Mouse (Mus musculus) megakaryocyte, embryonic 14.5 days (primary cell): ENCODE measurements around the gene Sema6d. TPM values are rescaled to one million over a fixed set of nuclear protein-coding genes. Genes with fewer than 3 reads are reported as not detected.
A peak's percentile ranks its signal among the peaks of the same experiment; 100 is the strongest.

Source experiments
- H3K27me3 ChIP-seq: replicated peaks from 2 replicates; pipeline ENCODE3; 2012; ENCODE audit warnings: inconsistent platforms
- H3K36me3 ChIP-seq: replicated peaks from 2 replicates; pipeline ENCODE3; 2012; ENCODE audit warnings: low read length, inconsistent platforms, mixed read lengths
- H3K4me1 ChIP-seq: 2 replicates; pipeline ENCODE4 v1.6.1; 2012; ENCODE audit warnings: inconsistent platforms
- H3K4me3 ChIP-seq: replicated peaks from 2 replicates; pipeline ENCODE3; 2012; ENCODE audit warnings: moderate library complexity, mild to moderate bottlenecking, inconsistent platforms
- H3K9me3 ChIP-seq: 2 replicates; pipeline ENCODE4 v1.6.1; 2012; ENCODE audit warnings: inconsistent platforms
- FLI1 ChIP-seq: IDR thresholded peaks from 2 replicates; pipeline ENCODE4 v1.6.1; 2012; ENCODE audit warnings: low read length, inconsistent platforms, mixed read lengths
- GATA1 ChIP-seq: IDR thresholded peaks from 3 replicates; pipeline ENCODE4 v1.6.1; 2012; ENCODE audit warnings: mixed read lengths, low read length, inconsistent platforms, borderline replicate concordance
- polyA plus RNA-seq: library from polyadenylated mRNA; stranded (reverse); fragments of >175 nt; gene quantifications from 2 replicates; pipeline ENCODE4 v1.2.3, GENCODE M21; 2012; ENCODE audit warnings: low replicate concordance; ENCODE audit not compliant: insufficient read depth

Gene Sema6d
- polyA plus RNA-seq, 1 experiment: 2.3 TPM

DNA sequence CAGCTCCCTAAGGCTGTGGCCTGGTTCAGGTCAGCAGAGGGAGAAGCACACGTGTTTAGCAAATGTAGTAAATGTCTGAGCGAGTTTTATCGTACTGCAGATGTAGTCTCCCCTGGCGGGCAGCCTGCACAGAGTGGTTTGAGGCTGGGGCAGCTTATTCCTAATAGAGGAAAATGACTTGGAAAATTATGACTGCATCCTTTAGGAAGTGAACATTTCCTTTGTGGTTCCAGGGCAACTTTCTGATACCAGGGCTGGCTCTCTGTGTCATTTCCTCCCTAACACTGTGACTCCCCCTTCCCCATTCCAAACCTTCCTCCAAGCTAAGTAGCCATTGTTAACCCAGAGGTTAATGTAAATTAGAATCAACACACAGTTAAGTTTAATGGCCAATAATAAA, 527.0 kb downstream of the Sema6d start:
- no peaks in the 10 kb centered on the region for H3K9me3 ChIP-seq
- H3K36me3 ChIP-seq: peaks cover 27% of the 10 kb centered on the region
- no peak for TF ChIP-seq FLI1
- no peak for TF ChIP-seq GATA1
- peak overlapping the region; percentile 71 for H3K4me3 ChIP-seq
- no peaks in the 10 kb centered on the region for H3K27me3 ChIP-seq
- peaks cover 99% of the 10 kb centered on the region for H3K4me1 ChIP-seq

DNA sequence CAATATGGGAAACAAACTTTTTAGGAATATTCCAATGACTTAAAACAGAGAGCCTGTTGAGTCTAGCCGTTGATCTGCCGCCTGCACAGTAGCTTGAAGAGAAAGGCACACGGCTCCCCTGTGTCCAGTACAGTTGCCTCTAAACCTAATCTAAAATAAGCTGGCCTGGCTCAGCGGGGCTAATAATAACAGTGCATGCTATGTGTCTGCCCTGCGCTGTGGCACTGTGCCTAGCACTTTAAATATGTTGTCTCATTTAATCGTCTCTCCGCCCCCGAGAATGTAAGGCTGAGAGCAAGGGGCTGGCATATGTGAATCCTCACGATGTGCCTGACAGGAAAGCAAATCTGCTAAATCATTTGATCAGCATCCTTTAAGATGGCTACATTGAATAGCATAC, 527.7 kb downstream of the Sema6d start:
- peaks cover 99% of the 10 kb centered on the region for H3K4me1 ChIP-seq
- TF ChIP-seq FLI1 (no peak), GATA1 (no peak)
- no peaks in the 10 kb centered on the region for H3K9me3 ChIP-seq
- peaks cover 27% of the 10 kb centered on the region for H3K36me3 ChIP-seq
- H3K4me3 ChIP-seq: peak overlapping the region; percentile 79
- H3K27me3 ChIP-seq: no peaks in the 10 kb centered on the region

DNA sequence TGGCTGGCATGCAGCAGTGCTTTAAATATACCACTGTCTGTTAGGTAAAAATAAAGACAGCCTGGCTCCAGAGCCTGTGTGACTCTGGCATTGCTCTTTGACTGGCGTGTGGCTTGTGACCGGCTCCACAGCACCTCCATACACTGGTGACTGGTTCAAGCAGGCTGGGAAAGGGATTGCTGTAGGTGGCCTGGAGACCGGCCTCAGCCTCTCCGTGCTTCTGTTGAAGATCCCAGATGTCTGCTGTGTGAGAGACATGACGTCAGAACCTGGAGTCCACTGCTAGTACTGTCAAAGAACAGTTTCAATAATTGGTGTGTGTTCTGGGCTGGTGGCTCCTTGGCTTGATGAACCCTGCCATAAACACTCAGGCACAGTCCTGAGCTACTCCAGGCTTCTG, 528.3 kb downstream of the Sema6d start:
- Histone ChIP-seq H3K9me3 (no peaks in the 10 kb centered on the region), H3K36me3 (peaks cover 27% of the 10 kb centered on the region), H3K4me1 (peaks cover 97% of the 10 kb centered on the region), H3K27me3 (no peaks in the 10 kb centered on the region), H3K4me3 (peak overlapping the region; percentile 40)
- no peak for TF ChIP-seq GATA1
- TF ChIP-seq FLI1: no peak

DNA sequence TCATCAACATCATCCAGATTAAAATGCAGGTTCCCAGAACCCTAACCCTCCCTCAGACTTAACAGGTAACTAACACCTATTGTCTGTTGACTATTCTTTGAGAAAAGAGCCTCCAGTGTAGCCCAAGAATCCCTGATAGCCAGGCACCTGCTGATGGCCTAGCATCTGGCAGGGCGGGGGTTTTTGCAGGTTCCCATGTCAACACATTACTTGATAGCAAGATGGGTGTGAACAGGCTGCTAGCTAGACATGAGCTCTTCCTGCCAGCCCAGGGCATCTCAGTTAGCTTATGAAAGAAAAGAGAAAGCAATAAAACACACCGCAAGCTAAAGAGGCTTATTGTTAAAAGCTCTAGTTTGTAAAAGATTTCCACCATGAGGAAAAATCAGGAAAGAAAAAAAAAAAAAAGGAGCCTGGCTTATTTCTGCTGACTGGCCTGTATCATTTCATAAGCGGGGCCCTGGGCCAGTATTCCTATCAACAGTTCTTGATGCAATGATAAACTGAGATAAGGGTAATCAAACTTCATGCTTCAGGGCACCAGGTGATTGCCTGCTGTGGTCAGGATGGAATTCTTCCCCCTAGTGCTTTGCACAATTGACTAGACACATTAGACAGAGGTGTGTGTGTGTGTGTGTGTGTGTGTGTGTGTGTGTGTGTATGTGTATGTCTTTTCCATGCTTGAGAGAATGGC, 528.9 kb downstream of the Sema6d start:
- TF ChIP-seq GATA1: no peak
- TF ChIP-seq FLI1: no peak
- Histone ChIP-seq H3K27me3 (no peaks in the 10 kb centered on the region), H3K36me3 (peaks cover 25% of the 10 kb centered on the region), H3K9me3 (no peaks in the 10 kb centered on the region), H3K4me1 (peaks cover 96% of the 10 kb centered on the region), H3K4me3 (no peak overlapping the region)

DNA sequence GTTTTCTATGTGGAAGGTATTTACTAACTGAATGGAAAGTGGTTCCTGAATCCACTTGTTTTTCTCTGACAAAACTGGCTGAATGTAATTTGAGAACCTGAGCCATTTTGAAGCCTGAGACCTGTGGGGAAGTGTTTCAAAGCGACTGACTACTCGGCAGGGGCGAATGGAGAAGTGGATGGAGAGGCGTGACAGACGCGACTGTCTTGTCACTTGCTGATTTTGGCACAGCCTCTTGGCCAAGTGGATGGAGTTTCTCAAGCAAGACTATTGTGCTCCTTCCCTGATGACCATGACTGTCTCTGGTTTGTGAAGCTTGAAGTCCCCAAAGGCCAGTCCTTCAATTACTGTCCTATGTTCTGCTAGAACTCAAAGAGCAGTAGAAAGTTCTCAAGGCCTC, 530.7 kb downstream of the Sema6d start:
- Histone ChIP-seq H3K36me3 (peaks cover 17% of the 10 kb centered on the region), H3K9me3 (no peaks in the 10 kb centered on the region), H3K27me3 (no peaks in the 10 kb centered on the region), H3K4me1 (peaks cover 78% of the 10 kb centered on the region), H3K4me3 (no peak overlapping the region)
- TF ChIP-seq GATA1 (no peak), FLI1 (no peak)

DNA sequence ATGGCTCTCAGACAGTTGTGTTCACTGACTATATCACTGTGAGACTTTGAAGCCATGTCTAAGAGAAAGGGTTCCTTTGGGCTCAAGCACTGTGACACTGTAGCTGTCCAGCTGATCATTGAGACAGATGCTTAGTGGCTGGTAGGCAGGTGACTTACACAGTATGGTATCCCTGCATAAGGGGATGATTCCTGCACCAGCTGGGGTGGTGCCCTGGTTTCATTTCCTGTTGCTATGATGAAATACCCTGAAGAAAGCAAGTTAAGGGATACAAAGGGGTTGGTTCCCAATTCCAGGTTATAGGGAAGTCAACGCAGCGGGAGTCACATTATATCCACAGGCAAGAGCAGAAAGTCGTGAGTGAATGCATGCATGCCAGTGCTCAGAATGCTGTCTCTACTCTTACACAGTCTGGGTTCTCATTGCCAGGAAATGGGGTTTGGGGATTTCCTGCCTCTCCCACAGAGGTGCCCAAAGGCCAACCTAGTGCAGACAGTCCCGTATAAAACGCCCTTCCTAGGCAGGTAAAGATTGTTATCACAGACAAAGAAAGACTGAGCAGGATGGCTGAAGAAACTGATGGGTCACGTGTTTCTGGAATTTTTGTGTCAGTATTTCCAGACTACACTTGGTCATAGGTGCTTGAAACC, 532.3 kb downstream of the Sema6d start:
- H3K36me3 ChIP-seq: peaks cover 13% of the 10 kb centered on the region
- no peaks in the 10 kb centered on the region for H3K9me3 ChIP-seq
- peaks cover 78% of the 10 kb centered on the region for H3K4me1 ChIP-seq
- TF ChIP-seq FLI1: no peak
- no peak for TF ChIP-seq GATA1
- no peaks in the 10 kb centered on the region for H3K27me3 ChIP-seq
- peak overlapping the region; percentile 72 for H3K4me3 ChIP-seq

DNA sequence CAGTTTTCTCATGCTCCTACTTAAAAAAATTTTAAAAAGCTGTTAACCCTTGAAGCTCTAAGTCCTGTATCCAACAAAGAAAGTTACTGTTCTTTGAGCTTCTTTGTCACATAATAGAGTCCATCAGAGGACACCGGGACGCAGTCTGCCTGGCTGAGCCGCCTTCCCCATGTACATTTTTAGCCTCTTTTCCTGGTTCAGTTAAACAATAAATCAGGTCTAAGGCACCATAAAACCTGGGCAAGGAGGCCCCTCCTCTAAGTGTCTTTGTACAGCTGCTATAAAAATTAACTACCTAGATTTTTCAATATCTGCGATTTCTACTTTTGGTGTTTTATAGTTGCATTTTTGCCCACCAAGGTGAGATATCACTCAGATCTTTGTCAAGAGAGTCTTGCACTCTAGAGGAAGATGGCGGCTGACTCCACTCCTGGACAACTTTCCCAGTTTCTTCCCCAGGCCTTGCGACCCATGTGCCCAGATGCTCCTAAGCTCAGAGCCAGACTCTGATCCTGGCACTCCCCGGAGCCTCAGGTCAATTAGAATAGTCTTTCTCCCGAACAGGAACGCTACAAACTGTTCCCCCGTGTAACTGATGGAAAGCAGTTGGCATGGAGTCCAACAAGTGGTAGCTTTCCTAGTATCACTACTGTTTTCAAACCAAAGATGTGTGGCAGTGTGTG, 534.6 kb downstream of the Sema6d start:
- H3K9me3 ChIP-seq: no peaks in the 10 kb centered on the region
- TF ChIP-seq FLI1 (no peak), GATA1 (no peak)

DNA sequence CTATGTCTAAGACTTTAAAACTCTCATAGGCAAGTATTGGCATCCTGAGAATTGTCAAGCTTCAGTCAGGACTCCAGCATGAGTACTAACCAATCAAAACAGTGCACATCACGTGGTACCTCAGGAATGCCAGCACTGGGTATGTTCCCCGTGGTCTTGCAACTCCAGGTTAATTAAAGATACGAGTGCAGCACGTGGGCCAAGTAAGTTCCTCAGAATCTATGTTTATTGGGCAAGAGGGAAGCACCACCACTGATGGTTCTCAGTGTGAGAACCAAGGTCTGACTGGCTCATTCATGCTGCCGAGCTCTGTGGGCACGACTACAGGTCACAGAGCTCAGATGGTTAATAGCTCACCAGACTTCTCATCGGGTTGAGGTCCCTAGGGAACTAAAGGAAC, 536.7 kb downstream of the Sema6d start:
- Histone ChIP-seq H3K36me3 (peaks cover 5% of the 10 kb centered on the region), H3K4me1 (peaks cover 59% of the 10 kb centered on the region), H3K27me3 (no peaks in the 10 kb centered on the region), H3K9me3 (no peaks in the 10 kb centered on the region), H3K4me3 (no peak overlapping the region)
- TF ChIP-seq FLI1 (no peak), GATA1 (no peak)

More for the DNA sequence above, 534.6 kb downstream of the Sema6d start:
- H3K36me3 ChIP-seq: peaks cover 10% of the 10 kb centered on the region
- no peak overlapping the region for H3K4me3 ChIP-seq
- H3K4me1 ChIP-seq: peaks cover 68% of the 10 kb centered on the region
- H3K27me3 ChIP-seq: no peaks in the 10 kb centered on the region

DNA sequence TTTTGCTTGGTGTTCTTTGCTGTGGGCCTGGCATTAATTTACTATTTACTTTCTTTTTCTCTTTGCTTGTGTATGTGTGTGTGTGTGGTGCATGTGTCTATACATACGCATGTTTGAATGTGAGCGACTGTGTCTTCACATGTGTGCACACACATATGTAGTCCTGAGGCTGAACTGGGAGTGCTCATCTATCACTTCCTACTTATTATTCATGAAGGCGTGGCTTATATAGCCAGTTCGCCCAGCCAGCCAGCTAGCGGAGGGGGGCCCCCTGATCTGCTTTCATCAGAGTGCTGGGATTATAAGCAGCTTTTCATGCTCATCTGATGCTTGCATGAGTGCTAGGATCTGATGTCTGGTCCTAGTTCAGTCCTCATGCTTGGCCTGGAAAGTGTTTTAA, 537.9 kb downstream of the Sema6d start:
- peaks cover 49% of the 10 kb centered on the region for H3K4me1 ChIP-seq
- H3K27me3 ChIP-seq: no peaks in the 10 kb centered on the region
- no peak overlapping the region for H3K4me3 ChIP-seq
- TF ChIP-seq GATA1: no peak
- TF ChIP-seq FLI1: no peak
- H3K36me3 ChIP-seq: peaks cover 5% of the 10 kb centered on the region
- H3K9me3 ChIP-seq: no peaks in the 10 kb centered on the region

DNA sequence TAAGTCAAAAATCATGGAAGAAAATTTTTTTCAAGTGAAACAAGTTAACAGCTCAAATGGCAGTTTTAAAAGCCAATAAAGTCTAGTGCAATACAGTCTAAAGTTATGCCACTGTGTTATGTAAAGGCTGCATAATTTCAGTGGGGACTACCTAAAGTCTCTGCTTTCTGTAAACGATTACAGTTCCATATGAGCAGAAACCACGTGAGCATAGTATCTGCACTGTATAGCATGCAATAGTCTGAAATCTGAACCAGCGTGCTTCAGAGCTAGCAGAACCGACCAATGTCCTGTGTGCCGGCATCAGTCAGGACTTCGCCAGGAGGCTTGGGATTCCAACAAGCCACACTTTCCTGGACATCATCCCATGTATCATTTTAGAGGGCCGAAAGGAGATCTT, 538.9 kb downstream of the Sema6d start:
- H3K9me3 ChIP-seq: no peaks in the 10 kb centered on the region
- peaks cover 7% of the 10 kb centered on the region for H3K36me3 ChIP-seq

More for the DNA sequence above, 538.9 kb downstream of the Sema6d start:
- H3K4me1 ChIP-seq: peaks cover 40% of the 10 kb centered on the region
- H3K4me3 ChIP-seq: no peak overlapping the region
- H3K27me3 ChIP-seq: no peaks in the 10 kb centered on the region
- no peak for TF ChIP-seq GATA1
- TF ChIP-seq FLI1: no peak
